Mouse (Mus musculus) common myeloid progenitor, adult 5-6 weeks (primary cell): Measurements from ENCODE around the gene Bcap29. TPM values are rescaled to one million over a fixed set of nuclear protein-coding genes. Genes with fewer than 3 reads are reported as not detected.
"Not testable (repeated sequence)": the region's sequence is repeated elsewhere in the genome, so short reads cannot be mapped to it uniquely, and the experiment has no call there.

ENCODE experiments used
- ATAC-seq: replicated peaks from 2 replicates; pipeline ENCODE4 v1.8.0; 2016; ENCODE audit warnings: low read depth, mild to moderate bottlenecking, moderate TSS enrichment, inconsistent platforms; ENCODE audit not compliant: poor library complexity, severe bottlenecking
- total RNA-seq: library from RNA; stranded (forward); fragments of 200-1000, 187-1606 nt; gene quantifications from 2 replicates; pipeline ENCODE4 v1.2.3, GENCODE M21; 2017

Gene Bcap29
- total RNA-seq, 1 experiment from 2014 or later, result 75.7 TPM

GRCm38 (mm10) chr12:31580634-31581318 is 53.7 kb downstream of the Bcap29 start:
- ATAC-seq, result no peak

DNA sequence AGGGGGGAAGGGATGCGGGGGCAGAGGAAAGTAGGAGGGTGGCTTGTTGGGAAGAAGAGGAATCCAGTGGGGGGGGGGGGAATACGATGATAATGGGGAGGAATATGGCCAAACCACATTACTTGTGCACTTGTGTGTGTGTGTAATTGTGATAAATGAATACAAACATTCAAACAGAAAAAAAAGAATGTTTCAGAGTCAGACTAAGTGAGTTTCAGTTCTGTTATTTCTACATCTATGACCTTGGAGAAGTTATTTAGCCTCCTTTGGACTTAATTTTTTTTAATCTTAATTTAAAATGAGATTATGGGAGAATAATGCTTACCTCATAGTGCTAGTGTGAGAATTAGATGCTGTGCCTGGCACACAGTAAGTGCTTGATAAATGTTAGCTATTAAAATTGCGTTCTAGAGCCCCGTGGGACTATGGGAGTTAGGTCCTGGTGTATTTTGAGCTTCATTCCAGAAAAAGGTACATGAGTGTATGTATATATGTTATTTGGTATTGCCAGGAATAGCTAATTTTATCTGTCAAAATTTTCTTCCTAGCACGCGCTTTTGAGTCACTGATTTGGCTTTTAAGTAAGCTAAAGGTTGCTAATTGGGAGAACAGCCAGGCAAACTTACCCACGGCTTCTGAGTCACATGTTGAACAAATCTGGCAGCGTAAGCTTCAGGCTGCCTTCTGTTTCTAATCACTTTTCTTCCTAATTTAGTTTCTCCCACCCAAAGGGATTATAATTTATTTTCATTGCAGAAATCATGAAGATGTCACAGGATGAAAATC is 55.6 kb downstream of the Bcap29 start:
- ATAC-seq, result no peak

DNA sequence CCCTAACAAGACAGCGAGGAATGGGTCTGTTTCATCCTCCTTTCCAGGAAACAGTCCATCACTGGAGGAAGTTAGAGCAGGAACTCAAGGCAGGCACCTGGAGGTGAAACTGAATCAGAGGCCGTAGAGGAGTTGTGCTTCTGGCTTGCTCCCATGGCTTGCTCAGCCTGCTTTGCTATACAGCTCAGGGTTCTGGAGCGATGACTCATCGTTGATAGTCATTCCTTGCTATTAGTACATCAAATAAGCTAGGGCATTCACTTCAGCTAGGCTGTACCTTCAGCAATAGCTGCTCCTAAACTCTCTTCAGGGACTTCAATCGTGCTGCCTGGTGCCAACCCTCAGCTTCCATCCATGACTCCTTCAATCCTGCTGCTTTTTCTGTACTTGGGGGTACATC is 60.0 kb downstream of the Bcap29 start:
- ATAC-seq, result no peak

- ATAC-seq, result no peak
Measured at GRCm38 (mm10) chr12:31569784-31570183, 64.7 kb downstream of the Bcap29 start.

DNA sequence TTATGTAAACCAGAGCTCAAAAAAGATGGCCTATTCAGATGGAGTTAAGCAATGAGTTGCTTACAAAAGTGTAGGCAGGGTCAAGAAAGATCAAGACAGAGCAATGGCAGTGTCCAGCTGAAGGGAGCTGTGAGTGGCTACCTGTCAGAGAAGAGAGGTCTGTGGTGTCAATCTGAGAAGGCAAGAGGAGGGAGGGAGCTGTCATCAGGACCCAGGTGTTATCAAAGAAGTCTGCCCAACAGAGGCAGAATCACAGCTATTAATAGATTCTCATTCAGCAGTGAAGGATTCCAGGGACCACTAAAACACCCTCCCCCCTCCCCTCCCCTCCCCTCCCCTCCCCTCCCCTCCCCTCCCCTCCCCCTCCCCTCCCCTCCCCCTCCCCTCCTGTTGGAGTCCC is 65.8 kb downstream of the Bcap29 start:
- ATAC-seq, result no peak

- ATAC-seq, result not testable (repeated sequence)
Measured at GRCm38 (mm10) chr12:31567535-31567934, 66.9 kb downstream of the Bcap29 start.

- no peak for ATAC-seq
Measured at GRCm38 (mm10) chr12:31560712-31561111, 73.7 kb downstream of the Bcap29 start.

GRCm38 (mm10) chr12:31560002-31560401 is 74.5 kb downstream of the Bcap29 start:
- no peak for ATAC-seq

DNA sequence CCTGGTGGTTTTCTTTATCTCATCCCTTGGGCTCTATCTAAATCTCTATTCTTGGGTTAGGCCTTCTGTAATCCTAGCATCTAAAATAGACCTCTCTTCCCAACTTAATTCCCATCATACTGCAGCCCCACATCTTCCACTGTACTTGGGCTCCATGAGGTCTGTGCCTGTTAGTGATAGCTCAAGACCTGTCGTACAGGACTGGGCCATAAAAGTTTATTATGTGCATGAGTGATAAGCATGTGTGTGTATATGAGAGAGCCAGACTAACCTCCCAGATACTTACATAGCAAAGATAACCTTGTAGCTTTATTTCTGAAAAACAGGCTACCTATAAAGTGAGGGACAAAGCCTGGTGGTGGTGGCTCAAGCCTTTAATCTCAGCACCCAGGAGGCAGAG is 80.1 kb downstream of the Bcap29 start:
- no peak for ATAC-seq

GRCm38 (mm10) chr12:31551252-31551651 is 83.2 kb downstream of the Bcap29 start:
- ATAC-seq, result peak; percentile 36; the same call in 1 of the 2 replicates

DNA sequence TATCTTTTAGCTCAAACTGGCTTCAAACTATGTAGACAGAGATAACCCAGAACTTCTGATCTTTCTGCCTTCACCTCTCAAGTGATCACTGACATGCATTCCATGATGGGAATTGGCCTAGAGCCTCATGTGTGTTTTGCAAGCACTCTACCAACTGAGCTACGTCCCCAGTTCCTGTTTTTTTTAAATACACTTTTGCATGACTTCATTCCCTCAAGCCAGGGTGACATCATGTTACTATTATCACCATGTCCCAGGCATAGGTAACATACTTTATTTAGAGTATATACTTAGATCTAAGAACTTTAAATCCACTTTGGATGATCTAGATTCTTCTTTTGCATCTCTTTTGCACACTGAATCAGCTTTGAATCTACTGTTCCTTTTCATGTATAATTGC is 88.4 kb downstream of the Bcap29 start:
- ATAC-seq, result no peak

- ATAC-seq, result no peak
Measured at GRCm38 (mm10) chr12:31545219-31545618, 89.2 kb downstream of the Bcap29 start.

GRCm38 (mm10) chr12:31541541-31541940 is 92.9 kb downstream of the Bcap29 start:
- ATAC-seq, result no peak

Other genes with a start within 250 kb of the Bcap29 start
- not detected in 2 replicates for gene Slc26a3, start 243.8 kb downstream of the Bcap29 start, total RNA-seq
- gene Cbll1, start 135.0 kb downstream of the Bcap29 start, total RNA-seq, result 14.2 and 15.1 TPM in 2 replicates
- not detected in 2 replicates for gene Slc26a4, start 74.7 kb downstream of the Bcap29 start, total RNA-seq
- 13.1 and 40.1 TPM in 2 replicates for gene Dus4l, start 20.2 kb upstream of the Bcap29 start, total RNA-seq
- 72.0 and 73.7 TPM in 2 replicates for gene Cog5, start 20.2 kb upstream of the Bcap29 start, total RNA-seq
- 0.05 TPM in 1 of 2 replicates, not detected in the other for gene Gpr22, start 79.3 kb upstream of the Bcap29 start, total RNA-seq